Mouse (Mus musculus) ovary, adult 18-20 months (tissue): ENCODE data around the gene Rab12.

Experiments used
- DNase-seq: peaks from one replicate; pipeline ENCODE4 v3.0.0; 2022; ENCODE audit warnings: low spot score, mixed read lengths

The Rab12 gene

GRCm38 (mm10) chr17:66498598-66498997 is 20.9 kb downstream of the Rab12 start:
- no peak for DNase-seq

- no peak for DNase-seq
Observed at GRCm38 (mm10) chr17:66496589-66496988, 22.9 kb downstream of the Rab12 start.

- DNase-seq = no peak
Observed at GRCm38 (mm10) chr17:66490022-66490601, 29.4 kb downstream of the Rab12 start.

GRCm38 (mm10) chr17:66486576-66486975 is 33.0 kb downstream of the Rab12 start:
- no peak for DNase-seq

DNA sequence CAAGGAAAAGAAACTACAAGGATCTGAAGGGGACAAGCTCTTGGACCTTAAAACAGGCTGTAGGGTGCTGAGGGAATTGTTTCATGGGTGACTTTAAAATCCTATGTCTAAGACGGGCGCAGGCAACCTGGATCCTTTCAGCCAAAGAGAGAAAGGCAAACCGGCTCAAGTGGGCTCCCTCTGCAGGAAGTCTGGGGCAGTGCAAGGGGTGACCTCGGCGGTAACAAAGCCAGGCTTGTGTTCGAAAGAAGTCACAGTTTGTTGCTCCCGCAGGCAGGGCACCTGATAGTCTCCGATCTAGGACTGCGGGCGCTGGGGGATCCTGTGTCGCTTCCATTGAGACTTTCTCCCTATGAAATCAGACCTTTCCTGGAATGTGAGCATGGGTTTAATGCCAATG is 33.8 kb downstream of the Rab12 start:
- peak; percentile 42 for DNase-seq

- no peak for DNase-seq
Observed at GRCm38 (mm10) chr17:66484965-66485364, 34.6 kb downstream of the Rab12 start.

DNA sequence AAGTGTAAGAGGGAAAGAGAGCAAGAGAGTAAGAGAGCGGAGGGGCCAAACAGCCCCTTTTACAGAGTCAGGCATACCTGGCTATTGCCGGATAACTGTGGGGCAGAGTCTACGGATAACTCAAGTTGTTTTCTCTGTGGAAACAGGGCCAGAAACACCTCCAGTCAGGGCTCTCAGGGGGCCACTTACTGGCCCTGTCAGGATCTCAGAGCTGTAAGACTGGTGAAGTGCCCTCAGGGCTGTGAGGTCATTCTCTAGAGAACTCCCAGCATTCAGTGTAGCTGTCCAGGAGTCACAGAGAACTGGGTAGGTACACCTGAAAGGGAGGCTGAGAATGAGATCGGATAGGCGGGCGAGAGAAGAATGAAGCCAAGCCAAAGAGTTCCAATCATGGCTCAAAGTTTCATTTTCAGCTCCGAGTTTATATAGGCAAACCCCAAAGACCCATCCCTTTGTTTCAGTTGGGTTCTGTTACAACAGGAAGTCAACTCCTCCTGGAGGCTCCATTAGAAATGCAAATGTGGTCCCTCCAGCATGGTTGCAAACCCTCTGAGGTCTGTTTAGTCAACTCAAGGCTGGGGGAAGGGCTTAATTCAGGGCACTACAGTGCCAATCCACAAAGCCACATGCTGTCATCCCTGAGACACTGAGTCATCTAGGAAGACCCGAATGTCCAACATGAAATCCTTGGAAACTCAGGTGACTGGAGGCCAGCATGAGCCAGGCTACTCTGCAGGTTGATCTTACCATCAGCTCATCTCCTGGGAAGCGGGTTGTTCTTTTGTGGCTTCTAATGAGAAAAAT is 35.7 kb downstream of the Rab12 start:
- DNase-seq = no peak

GRCm38 (mm10) chr17:66481295-66481694 is 38.2 kb downstream of the Rab12 start:
- DNase-seq = no peak

DNA sequence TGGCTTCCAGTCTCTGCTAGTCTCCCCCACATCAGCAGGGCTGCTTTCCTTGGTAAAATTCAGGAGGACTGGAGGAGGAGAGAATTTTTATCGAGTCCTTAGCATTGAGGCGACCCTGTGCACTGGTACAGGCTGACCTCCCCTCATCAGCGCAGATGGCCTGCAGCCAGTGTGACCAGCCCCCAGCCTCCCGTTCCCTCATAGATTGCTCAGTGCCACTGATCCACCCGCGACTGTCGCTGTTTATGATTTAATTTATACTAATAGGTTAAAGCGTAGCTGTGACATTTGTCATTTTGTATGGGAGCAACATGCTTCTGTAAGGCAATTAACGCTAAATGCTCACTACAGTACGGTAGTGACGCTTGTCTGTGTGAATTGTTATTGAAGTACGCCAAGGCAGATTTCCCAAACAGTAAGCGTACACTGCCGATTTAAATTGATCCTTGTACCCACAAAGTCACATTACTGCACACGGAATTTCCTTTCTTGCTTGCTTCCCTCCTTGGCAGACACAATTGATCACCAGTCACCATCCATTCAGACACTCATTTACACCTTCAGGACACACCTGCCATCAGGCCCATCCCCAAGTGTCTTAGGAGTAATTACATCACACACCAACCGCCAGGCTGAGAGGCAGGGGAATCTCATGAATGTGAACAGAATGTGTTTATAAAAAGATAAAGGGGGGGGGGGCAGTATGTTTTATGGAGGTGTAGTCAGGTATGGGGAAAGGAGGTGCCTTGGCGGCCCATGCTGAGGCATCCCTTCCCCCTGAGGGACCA is 38.8 kb downstream of the Rab12 start:
- DNase-seq = no peak

GRCm38 (mm10) chr17:66479813-66480490 is 39.6 kb downstream of the Rab12 start:
- peak; percentile 84 for DNase-seq

DNA sequence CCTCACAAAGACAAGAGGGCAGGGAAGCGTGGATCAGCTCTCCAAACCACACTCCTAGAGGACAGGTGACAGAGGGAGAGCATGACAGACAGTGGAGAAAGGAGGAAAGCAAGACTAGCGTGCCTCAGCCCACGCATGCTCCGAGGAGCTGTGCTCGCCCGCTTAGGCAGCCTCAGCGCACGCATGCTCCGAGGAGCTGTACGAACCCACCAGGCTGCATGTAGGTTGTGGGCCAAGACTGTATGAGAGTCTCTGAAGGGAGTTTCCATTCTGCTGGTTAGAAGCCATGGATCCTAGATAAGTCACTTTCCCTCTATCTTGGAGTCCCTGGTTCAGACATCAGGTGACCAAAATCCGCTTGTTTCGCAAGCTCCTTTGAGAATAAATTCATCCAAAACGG is 40.2 kb downstream of the Rab12 start:
- peak; percentile 20 for DNase-seq

DNA sequence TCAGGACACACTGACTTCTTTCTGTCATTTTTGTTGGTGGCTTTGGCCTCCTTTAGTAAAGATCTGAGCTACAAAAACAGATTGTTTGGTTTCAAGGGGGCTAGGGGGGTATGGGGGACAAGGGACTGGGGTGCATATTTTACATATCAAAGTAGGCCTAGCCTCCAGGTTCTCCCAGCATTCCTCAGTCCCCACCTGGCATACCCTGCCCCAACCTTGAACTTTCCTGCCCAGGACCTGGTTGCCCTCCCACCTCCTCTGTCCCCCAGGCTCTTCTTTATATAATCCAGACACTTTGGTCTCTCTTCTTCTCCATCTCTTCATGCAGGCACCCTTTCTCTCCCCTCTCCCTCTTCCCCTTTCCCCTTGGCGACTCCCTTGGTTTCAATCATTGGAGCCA is 46.3 kb downstream of the Rab12 start:
- DNase-seq = no peak

DNA sequence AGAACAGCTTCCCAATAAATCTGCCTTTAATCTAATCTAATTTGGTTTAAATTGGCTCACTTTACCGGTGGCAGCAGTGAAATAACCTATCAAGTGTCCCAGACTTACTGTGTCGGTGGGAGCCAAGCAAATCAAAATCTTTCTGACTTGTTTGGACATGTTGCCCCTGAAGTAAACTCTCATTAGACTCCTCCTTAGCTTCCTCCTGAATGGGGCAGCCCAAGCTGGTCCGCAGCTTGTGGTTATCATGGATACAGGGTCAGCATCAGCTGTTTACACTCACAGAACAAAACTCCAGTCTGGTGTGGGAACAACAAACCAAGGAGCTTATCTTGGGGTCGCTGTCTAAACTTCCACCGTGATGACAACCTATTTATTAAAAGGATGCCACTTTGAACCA is 47.8 kb downstream of the Rab12 start:
- DNase-seq = no peak

DNA sequence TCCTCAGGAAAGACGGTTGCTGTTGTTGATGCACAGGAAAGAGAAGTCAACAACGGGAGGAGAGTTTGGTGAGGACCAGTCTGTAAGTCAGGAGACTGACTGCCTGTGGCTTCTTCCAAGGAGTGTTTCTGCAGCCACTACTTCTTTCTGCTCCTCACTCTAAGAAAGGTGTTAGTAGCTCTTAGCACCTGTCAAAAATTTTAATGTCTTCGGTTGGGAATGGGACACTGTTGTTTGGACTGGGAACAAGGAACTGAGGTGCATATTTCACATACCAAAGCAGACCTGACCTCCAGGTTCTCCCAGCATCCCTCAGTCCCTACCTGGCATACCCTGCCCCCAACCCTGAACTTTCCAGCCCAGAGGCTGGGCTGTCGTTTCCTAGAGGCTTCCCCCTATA is 48.3 kb downstream of the Rab12 start:
- DNase-seq = no peak

GRCm38 (mm10) chr17:66470020-66470419 is 49.5 kb downstream of the Rab12 start:
- no peak for DNase-seq

DNA sequence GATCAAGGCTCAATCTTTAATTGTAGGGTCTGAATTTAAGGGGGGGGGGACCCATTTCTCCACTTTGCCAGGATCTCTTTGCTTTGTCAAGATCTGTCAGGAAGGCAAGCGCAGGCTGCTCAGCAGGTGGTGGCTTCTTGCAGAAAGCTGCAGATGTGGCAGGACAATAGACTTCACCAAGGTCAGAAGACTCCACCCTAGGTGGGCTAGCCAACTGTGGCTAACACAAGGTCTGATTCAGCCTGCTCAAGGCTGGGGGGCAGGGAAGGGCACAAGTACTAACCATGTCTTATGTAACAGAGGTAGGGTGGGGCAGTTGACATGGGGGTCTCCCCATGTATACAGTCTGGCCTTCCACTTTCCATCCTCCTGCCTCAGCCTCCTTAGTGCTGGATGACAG is 62.3 kb downstream of the Rab12 start:
- DNase-seq = no peak

DNA sequence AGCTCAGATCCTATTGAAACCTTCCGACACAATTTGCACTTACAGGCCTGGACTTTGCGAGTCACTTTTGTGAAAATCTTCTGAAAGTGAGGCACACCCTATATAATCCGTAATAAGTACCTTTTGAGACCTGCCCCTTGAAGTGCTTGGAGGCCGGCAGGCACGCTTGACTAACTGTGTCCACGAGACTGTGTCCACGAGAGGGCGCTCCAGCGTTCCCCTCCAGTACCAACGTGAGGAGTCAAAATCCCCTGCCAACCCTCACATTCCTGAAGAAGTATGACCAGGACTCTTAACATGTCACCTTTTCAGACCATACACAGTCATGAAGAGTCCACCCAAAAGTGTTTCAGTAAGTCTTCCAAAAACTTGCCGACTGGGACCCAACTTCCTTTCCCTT is 68.4 kb downstream of the Rab12 start:
- DNase-seq = peak; percentile 59

GRCm38 (mm10) chr17:66450526-66451070 is 68.9 kb downstream of the Rab12 start:
- DNase-seq = no peak

DNA sequence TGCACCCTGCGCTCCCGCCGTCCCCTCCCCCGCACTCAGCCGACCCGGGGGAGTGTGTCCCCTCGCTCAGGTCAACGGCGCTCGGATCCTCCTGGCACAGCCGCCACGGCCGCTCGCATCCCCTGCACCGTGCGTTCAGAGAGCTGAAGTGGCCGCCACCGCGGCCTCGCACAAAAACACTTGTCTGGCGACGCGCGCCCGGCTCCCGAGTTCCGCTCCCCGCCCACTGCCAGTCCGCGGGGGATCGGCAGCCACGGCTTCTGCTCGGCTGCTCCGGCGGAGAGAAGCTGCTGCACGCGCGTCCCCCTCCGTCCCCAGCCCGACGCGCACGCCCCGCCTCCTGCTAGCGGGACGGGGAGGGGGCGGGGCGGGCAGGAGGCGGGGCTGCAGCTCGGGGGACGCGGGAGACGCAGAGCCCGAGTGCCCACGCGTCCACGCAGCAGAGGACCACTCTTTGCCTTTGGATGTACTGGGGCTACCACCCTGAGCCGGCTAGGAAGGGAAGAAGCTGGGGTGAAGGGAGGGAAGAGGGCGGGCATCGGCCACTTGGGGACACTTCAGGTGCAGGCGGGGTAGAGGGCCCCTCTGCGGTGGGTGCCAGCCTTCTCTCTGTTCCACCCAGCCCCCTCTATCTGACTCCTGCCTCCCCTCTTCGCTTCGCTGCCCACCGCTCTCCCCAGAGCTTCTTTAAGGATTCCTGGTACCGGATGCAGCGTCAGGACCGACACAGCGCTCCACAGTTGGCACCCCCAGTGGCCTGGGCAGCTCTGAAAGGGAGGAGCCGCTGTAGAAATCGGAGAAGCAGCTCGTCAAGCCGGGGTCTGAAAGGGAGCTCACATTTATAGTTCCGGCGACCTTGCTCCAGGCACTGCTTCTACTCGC is 69.8 kb downstream of the Rab12 start, which contains the start of gene Mtcl1:
Gene Mtcl1, minus strand, starts transcription at position 291 of the 882 bp plus-strand sequence.
- peak; percentile 73 for DNase-seq

GRCm38 (mm10) chr17:66448421-66449405 is 70.8 kb downstream of the Rab12 start:
- no peak for DNase-seq
